Mouse (Mus musculus) lung, adult 2 months (tissue): ENCODE data around the gene Cenpa.

Experiments used
- CTCF ChIP-seq: fragments of 200-500 bp; IDR thresholded peaks from 2 replicates; pipeline ENCODE4 v1.5.1; 2011; ENCODE audit warnings: mild to moderate bottlenecking, low read length, control low read depth; ENCODE audit not compliant: insufficient read depth
- POLR2A ChIP-seq: fragments of 200-500 bp; IDR thresholded peaks from 2 replicates; pipeline ENCODE4 v1.6.1; 2011; ENCODE audit warnings: low read depth, mild to moderate bottlenecking, control low read depth, low read length, borderline replicate concordance; ENCODE audit errors: extremely low read depth

- TF ChIP-seq CTCF: no peak
- no peak for TF ChIP-seq POLR2A
These were observed 46.1 kb downstream of the Cenpa start for GRCm38 (mm10) chr5:30712441-30713298.
